Mouse (Mus musculus) hindbrain, embryonic 14.5 days (tissue): Measurements from ENCODE around the gene Pfn1. TPM values are rescaled to one million over a fixed set of nuclear protein-coding genes. Genes with fewer than 3 reads are reported as not detected.

Source experiments
- ATAC-seq: fragments of 200-750 bp; cut with Nextera tagmentation; 2 replicates; pipeline ENCODE4 v1.8.0; 2017; ENCODE audit warnings: moderate number of reproducible peaks, mild to moderate bottlenecking, moderate TSS enrichment, moderate library complexity; ENCODE audit not compliant: low FRiP score
- DNase-seq: peaks from one replicate; pipeline ENCODE4 v3.0.0-alpha.2; 2015; ENCODE audit warnings: low spot score
- H3K27ac ChIP-seq: fragments of 300-500 bp; sonication (generic); 2 replicates; pipeline ENCODE4 v1.5.1; 2014; ENCODE audit warnings: mild to moderate bottlenecking, moderate library complexity
- H3K27me3 ChIP-seq: fragments of 300-500 bp; sonication (generic); 2 replicates; pipeline ENCODE4 v1.6.1; 2014; ENCODE audit warnings: mild to moderate bottlenecking, low read length, mixed read lengths; ENCODE audit not compliant: control insufficient read depth, insufficient read depth
- H3K36me3 ChIP-seq: fragments of 300-500 bp; sonication (generic); replicated peaks from 2 replicates; pipeline ENCODE4 v1.6.1; 2014; ENCODE audit not compliant: control insufficient read depth, insufficient read depth
- H3K4me1 ChIP-seq: fragments of 300-500 bp; sonication (generic); replicated peaks from 2 replicates; pipeline ENCODE4 v1.6.1; 2014; ENCODE audit warnings: antibody characterized with exemption, low read length, mixed read lengths; ENCODE audit not compliant: control insufficient read depth, insufficient read depth
- H3K4me2 ChIP-seq: fragments of 300-500 bp; sonication (generic); replicated peaks from 2 replicates; pipeline ENCODE4 v1.6.1; 2014; ENCODE audit warnings: mild to moderate bottlenecking, moderate library complexity
- H3K4me3 ChIP-seq: fragments of 300-500 bp; sonication (generic); replicated peaks from 2 replicates; pipeline ENCODE4 v1.5.1; 2014; ENCODE audit warnings: mild to moderate bottlenecking, low read length
- H3K9ac ChIP-seq: fragments of 300-500 bp; sonication (generic); 2 replicates; pipeline ENCODE4 v1.6.1; 2014
- H3K9me3 ChIP-seq: fragments of 300-500 bp; sonication (generic); 2 replicates; pipeline ENCODE4 v1.6.1; 2016; ENCODE audit warnings: low read length; ENCODE audit not compliant: control insufficient read depth
- WGBS: fragments of 180-500 bp; shearing (Covaris S2); extraction: QIAGEN DNeasy Blood & Tissue Kit; methylation state at CpG from one replicate; pipeline ENCODE4 v1.1.7; 2014; 5-methylcytosine and 5-hydroxymethylcytosine counted together
- polyA plus RNA-seq: library from polyadenylated mRNA; unstranded; fragments of >200 nt; fragmentation: Nextera tagmentation; extraction: Ambion mirVana; gene quantifications from 2 replicates; pipeline ENCODE4 v1.2.1, GENCODE M21; 2014

Pfn1 gene
- polyA plus RNA-seq, 1 experiment from 2014 or later: 703 TPM

DNA sequence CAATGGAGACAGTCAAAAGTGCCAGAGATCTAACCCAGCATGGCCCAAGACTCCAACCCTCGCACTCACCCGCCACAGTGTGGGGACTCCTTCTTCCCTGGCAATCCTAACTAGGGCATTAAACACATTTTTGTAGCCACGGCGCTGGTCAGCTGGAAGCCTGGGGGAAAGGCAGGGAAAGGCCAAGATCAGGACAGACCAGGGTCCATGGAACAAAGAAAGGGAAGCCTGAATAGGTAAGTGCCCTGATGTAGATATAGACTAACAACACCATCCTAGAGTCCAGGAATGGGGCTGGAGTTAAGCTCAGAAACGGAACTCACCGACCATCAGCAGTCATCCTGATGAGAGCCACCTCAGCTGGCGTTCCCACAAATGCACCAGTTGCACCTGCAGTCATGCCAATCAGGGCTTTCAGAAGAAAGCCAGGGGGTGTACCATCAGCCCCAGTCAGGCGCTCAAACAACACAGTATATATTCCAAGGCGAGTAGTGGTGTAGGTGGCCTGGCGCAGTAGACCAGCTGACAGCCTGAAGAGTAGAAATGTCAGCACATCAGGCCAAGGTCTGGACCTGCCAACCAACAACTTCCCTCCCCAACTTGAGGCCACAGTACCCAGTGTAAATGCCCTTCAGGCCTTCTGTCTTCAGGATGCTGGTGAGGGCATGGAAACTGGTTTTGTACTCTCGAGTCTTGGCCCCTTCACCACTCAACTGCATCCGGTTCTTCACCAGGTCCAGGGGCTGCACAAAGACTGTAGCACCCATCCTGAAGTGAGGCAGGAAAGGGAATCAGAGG, 8.8 kb downstream of the Pfn1 start:
- 91% methylated on average over 12 of the region's 12 CpGs for WGBS
- ATAC-seq: no peak
- DNase-seq: no peak
- H3K9me3 ChIP-seq: no peaks in the 10 kb centered on the region
- peaks cover 24% of the 10 kb centered on the region for H3K4me1 ChIP-seq
- H3K27ac ChIP-seq: peak overlapping the region; percentile 91; the same call in 1 of the 2 replicates
- peak overlapping the region; percentile 94 for H3K9ac ChIP-seq
- H3K4me2 ChIP-seq: peak overlapping the region; percentile 82
- peaks cover 55% of the 10 kb centered on the region for H3K36me3 ChIP-seq
- H3K27me3 ChIP-seq: no peaks in the 10 kb centered on the region
- peak overlapping the region; percentile 74 for H3K4me3 ChIP-seq

DNA sequence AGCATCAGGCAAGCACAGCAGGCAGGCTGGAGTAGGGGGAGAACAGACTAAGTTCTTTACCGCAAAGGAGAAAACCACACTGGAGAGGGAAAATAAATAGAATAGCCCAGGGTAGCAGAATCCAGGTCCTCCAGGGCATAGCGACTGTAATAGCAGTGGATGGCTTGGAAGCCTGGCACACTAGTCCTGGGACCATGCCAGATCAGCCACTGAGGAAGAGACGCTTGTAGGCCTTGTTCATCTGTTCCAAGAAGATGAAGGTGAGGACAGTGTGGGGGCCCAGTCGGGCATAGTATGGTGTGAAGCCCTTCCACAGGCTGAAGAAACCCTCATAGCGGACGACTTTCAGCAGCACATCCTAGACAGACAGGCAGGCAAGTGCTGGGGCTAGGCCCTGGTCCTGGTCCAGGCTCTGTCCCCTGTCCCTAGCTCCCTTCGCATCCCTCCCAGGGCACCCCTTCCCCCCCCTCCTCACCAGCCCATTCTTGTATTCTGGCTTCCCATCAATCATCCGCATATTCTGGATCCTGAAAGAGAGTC, 9.8 kb downstream of the Pfn1 start:
- Histone ChIP-seq H3K4me2 (no peak overlapping the region), H3K9ac (no peak overlapping the region), H3K36me3 (peaks cover 45% of the 10 kb centered on the region), H3K4me3 (no peak overlapping the region), H3K27me3 (no peaks in the 10 kb centered on the region), H3K4me1 (peaks cover 24% of the 10 kb centered on the region), H3K9me3 (no peaks in the 10 kb centered on the region), H3K27ac (no peak overlapping the region)
- DNase-seq (no peak), ATAC-seq (no peak)
- 96% methylated on average over 8 of the region's 8 CpGs for WGBS

DNA sequence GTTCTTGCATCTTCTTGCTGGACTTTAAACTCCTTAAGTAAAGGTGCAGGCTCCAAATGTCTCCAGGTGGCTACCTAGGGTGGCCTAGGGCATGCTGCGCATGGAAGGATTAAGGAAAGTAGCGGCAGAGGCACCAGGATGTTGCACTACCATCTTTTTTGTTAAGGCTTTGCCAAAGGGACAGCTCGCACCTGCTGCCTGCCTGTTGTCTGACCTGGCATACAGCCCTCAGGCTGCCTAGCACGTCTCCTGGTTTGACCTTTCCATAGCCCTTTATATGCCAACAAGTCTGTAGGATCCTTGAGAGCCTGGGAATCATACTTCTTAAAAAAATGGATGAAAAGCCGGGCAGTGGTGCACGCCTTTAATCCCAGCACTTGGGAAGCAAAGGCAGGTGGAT, 11.4 kb downstream of the Pfn1 start:
- no peak overlapping the region for H3K4me2 ChIP-seq
- no peaks in the 10 kb centered on the region for H3K9me3 ChIP-seq
- H3K9ac ChIP-seq: no peak overlapping the region
- peaks cover 17% of the 10 kb centered on the region for H3K4me1 ChIP-seq
- H3K27ac ChIP-seq: no peak overlapping the region
- no peaks in the 10 kb centered on the region for H3K27me3 ChIP-seq
- WGBS: 96% methylated on average over 6 of the region's 6 CpGs
- no peak overlapping the region for H3K4me3 ChIP-seq
- DNase-seq (no peak), ATAC-seq (no peak)
- H3K36me3 ChIP-seq: peaks cover 30% of the 10 kb centered on the region

DNA sequence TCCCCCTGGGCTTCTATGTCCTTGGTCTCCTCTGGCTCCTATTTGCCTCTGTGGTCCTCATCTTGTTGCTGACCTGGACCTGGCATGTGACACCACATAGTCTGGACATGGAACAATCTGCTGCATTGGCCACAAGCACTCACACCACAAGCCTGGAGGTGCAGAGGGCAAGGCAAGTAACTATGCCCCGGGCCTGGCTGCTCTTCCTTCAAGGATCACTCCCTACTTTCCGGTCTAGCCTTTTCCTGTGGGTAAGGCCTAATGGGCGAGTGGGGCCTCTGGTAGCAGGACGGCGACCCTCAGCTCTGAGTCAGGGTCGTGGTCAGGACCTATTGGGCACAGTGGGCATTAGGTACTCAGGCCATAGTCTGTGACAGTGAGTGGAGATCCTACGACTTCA, 13.2 kb downstream of the Pfn1 start:
- Histone ChIP-seq H3K9ac (no peak overlapping the region), H3K36me3 (peaks cover 30% of the 10 kb centered on the region), H3K4me3 (no peak overlapping the region), H3K4me1 (peaks cover 12% of the 10 kb centered on the region), H3K27me3 (no peaks in the 10 kb centered on the region), H3K9me3 (no peaks in the 10 kb centered on the region), H3K27ac (no peak overlapping the region), H3K4me2 (no peak overlapping the region)
- no peak for DNase-seq
- ATAC-seq: no peak
- 86% methylated on average over 7 of the region's 7 CpGs for WGBS

DNA sequence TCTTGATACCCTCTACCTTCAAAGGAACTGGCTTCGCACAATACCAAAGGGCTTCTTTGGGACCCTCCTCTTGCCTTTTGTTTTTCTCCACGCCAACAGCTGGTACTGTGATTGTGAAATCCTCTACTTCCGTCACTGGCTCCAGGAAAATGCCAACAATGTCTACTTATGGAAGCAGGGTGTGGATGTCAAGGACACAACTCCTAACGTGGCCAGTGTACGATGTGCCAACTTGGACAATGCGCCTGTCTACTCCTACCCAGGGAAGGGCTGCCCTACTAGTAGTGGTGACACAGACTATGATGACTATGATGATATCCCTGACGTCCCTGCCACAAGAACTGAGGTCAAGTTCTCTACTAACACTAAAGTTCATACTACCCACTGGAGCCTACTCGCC, 14.5 kb downstream of the Pfn1 start:
- no peak overlapping the region for H3K9ac ChIP-seq
- H3K27ac ChIP-seq: no peak overlapping the region
- peaks cover 24% of the 10 kb centered on the region for H3K36me3 ChIP-seq
- no peak overlapping the region for H3K4me2 ChIP-seq
- ATAC-seq (no peak), DNase-seq (no peak)
- H3K27me3 ChIP-seq: no peaks in the 10 kb centered on the region
- no peak overlapping the region for H3K4me3 ChIP-seq
- 81% methylated on average over 8 of the region's 8 CpGs for WGBS
- H3K4me1 ChIP-seq: no peaks in the 10 kb centered on the region; the same call in 1 of the 2 replicates
- no peaks in the 10 kb centered on the region for H3K9me3 ChIP-seq

DNA sequence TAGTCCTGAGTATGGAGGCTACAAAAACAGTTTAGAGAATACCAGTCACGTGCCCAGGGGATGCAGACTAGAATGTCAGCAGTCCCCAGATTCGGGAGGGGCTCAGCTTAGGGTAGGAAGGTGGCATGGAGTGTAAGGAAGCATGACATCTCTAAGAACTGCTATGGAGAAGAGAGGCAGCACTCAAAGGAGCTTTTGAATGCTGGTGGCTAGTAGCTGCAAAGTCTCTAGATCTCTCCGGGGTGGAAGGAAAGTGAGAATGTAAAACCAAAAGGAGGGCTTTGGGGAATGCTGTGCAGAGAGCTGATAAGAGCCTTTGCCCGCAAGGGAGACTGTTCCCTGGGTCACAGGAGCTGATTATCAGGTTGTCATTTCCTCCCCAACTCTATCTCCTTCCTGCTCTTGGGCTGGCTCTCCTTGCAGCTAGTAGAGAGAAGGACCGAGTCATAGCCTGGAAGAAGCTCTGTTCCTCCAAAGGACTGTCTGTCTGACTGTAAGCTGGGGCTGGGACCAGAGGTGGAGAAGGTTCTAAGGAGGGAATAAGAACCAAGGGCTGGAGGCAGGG, 15.6 kb downstream of the Pfn1 start, which contains the start of gene Gp1ba:
TSS of gene Gp1ba (plus strand) at position 409 of the 565 bp plus-strand sequence.
- 53% methylated on average over 5 of the region's 5 CpGs for WGBS
- Histone ChIP-seq H3K9me3 (no peaks in the 10 kb centered on the region), H3K36me3 (peaks cover 12% of the 10 kb centered on the region; the same call in 1 of the 2 replicates), H3K4me2 (no peak within 1 kb of the TSS), H3K9ac (no peak within 1 kb of the TSS), H3K4me3 (no peak within 1 kb of the TSS), H3K27ac (no peak within 1 kb of the TSS), H3K27me3 (no peaks in the 10 kb centered on the region), H3K4me1 (no peaks in the 10 kb centered on the region)
- ATAC-seq (no peak), DNase-seq (no peak)

DNA sequence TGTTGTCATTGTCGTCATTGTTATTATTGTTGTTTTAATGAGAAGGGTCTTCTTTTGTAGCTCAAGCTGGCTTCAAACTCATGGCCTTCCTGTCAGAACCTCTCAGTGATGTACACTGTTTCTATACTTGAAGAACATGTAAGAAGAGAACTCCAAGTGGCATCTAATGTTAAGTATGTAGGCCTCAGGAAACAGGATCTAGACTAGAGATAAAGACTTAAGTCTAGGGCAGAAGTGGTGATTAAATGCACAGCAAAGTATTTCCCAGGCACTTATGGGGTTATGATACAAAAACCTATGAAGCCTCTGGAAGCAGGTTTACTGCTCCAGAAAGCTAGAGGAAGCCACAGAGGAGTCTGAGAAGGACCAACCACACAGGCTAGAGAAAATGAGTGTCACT, 16.2 kb downstream of the Pfn1 start:
- peaks cover 8% of the 10 kb centered on the region; the same call in 1 of the 2 replicates for H3K36me3 ChIP-seq
- DNase-seq (no peak), ATAC-seq (no peak)
- H3K9ac ChIP-seq: no peak overlapping the region
- H3K9me3 ChIP-seq: no peaks in the 10 kb centered on the region
- H3K4me2 ChIP-seq: no peak overlapping the region
- WGBS: 95% methylated on average over 1 of the region's 1 CpGs
- no peak overlapping the region for H3K27ac ChIP-seq
- no peaks in the 10 kb centered on the region for H3K27me3 ChIP-seq
- H3K4me3 ChIP-seq: no peak overlapping the region
- H3K4me1 ChIP-seq: no peaks in the 10 kb centered on the region

DNA sequence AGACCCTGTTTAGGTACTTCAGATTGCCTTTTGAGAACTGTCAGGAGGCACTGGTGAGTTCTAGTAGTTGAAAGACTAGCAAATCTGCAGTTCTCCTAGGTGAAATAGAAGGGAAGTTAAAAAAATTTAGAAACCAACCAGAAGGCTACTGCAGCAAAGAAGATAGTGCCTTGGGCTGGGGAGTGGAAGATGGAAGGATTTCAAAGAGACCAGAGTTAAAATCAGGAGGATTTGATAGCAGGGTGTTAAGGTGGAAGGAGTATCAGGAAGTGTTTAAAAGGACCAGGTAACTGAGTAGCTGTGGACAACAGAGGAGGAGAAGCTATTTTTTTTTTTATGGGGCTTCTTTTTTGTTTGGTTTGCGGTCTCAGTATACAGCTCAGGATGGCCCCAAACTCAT, 16.7 kb downstream of the Pfn1 start:
- ATAC-seq (no peak), DNase-seq (no peak)
- no peaks in the 10 kb centered on the region for H3K9me3 ChIP-seq
- no peak overlapping the region for H3K4me2 ChIP-seq
- peaks cover 3% of the 10 kb centered on the region; the same call in 1 of the 2 replicates for H3K36me3 ChIP-seq
- WGBS: 100% methylated on average over 1 of the region's 1 CpGs
- H3K4me1 ChIP-seq: no peaks in the 10 kb centered on the region
- no peak overlapping the region for H3K9ac ChIP-seq
- no peak overlapping the region for H3K27ac ChIP-seq
- no peak overlapping the region for H3K4me3 ChIP-seq
- no peaks in the 10 kb centered on the region for H3K27me3 ChIP-seq

DNA sequence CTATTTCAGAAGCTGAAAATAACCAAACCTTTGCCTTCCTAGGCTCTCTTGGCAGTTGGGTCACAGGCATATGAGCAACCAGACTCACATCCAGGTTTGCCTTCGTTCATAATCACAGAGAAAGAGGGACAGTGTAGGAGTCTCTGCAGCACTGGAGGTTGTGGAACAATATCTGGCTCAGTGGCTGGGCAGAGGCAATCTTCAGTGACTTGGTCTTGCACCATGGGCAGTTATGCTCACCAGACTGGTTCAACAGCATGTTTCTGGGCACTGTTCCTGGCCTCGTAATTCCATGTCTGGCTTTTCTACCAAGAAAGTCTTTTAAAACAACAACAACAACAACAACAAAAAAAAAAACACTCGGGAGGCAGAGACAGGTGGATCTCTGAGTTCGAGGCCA, 18.8 kb downstream of the Pfn1 start:
- Histone ChIP-seq H3K4me3 (no peak overlapping the region), H3K4me1 (no peaks in the 10 kb centered on the region), H3K36me3 (no peaks in the 10 kb centered on the region), H3K27me3 (no peaks in the 10 kb centered on the region), H3K9ac (no peak overlapping the region), H3K9me3 (no peaks in the 10 kb centered on the region), H3K4me2 (no peak overlapping the region), H3K27ac (no peak overlapping the region)
- ATAC-seq: no peak
- no peak for DNase-seq
- WGBS: 86% methylated on average over 4 of the region's 4 CpGs
